Comparison of ENCODE assay signal across 27 mouse cellular contexts in the genomic region with DNA sequence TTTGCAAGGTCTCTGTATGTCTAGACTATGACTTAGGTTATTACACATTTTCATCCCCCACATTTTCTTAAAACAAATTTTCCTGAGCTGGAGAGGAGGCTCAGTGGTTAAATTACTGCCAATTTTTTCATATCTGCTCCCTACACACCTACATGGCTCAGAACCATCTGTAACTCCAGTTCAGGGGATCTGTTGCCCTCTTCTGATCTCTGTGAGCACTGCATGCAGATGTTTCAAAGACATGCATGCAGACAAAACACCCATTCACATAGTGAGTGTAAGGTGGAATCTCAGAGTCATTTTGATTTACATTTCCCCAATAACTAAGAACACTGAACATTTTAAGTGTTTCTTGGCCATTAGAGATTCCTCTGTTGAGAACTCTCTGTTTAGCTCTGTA. TPM values are rescaled to one million over a fixed set of nuclear protein-coding genes. Genes with fewer than 3 reads are reported as not detected.
DNase-seq lines count a peak whose midpoint lies in the region; ATAC-seq and TF ChIP-seq lines count a peak whose summit lies in the region.
"Had no signal": no experiment of that assay in that cellular context is flagged by ENCODE, and none has a peak within 500 bp of the region (broad histone marks: within the 10 kb centered on the region; RNA-seq: fewer than 3 reads in every experiment).

No protein-coding gene starts in this region.

- no peaks in the 10 kb centered on the region for H3K4me1 ChIP-seq in midbrain, postnatal 0 days (ENCODE audit: insufficient read depth, low read length)
- H3K4me1 ChIP-seq in midbrain, embryonic 10.5 days, result no peaks in the 10 kb centered on the region
- H3K4me1 ChIP-seq in midbrain, embryonic 16.5 days (ENCODE audit: control insufficient read depth, insufficient read depth, low read length), result no peaks in the 10 kb centered on the region
- H3K4me1 ChIP-seq: forebrain, embryonic 10.5 days; hindbrain, embryonic 12.5 days; limb, embryonic 13.5 days; lung, embryonic 15.5 days; stomach, embryonic 15.5 days had no signal

- no peaks in the 10 kb centered on the region for H3K36me3 ChIP-seq in midbrain, postnatal 0 days (ENCODE audit: insufficient read depth, low read length)
- no peaks in the 10 kb centered on the region for H3K36me3 ChIP-seq in midbrain, embryonic 10.5 days
- H3K36me3 ChIP-seq in midbrain, embryonic 16.5 days (ENCODE audit: control insufficient read depth, insufficient read depth, low read length), result no peaks in the 10 kb centered on the region
- H3K36me3 ChIP-seq: forebrain, embryonic 10.5 days; G1E; hindbrain, embryonic 12.5 days; limb, embryonic 13.5 days; lung, embryonic 15.5 days; stomach, embryonic 15.5 days had no signal

- peak; percentile 26; the same call in 1 of the 2 replicates for TF ChIP-seq CTCF in midbrain, postnatal 0 days (IDR thresholded peaks at IDR 0.05)

- H3K4me3 ChIP-seq in midbrain, postnatal 0 days (ENCODE audit: low read depth, low read length), result no peak overlapping the region
- H3K4me3 ChIP-seq in midbrain, embryonic 10.5 days, result no peak overlapping the region
- H3K4me3 ChIP-seq in midbrain, embryonic 16.5 days (ENCODE audit: low read depth, low read length), result no peak overlapping the region
- H3K4me3 ChIP-seq: forebrain, embryonic 10.5 days; hindbrain, embryonic 12.5 days; limb, embryonic 13.5 days; lung, embryonic 15.5 days; stomach, embryonic 15.5 days had no signal

- no peak overlapping the region for H3K9ac ChIP-seq in midbrain, postnatal 0 days (replicated peaks; ENCODE audit: low read length, poor library complexity, severe bottlenecking)
- no peak overlapping the region for H3K9ac ChIP-seq in midbrain, embryonic 16.5 days (ENCODE audit: low read depth, low read length)
- H3K9ac ChIP-seq: hindbrain, embryonic 12.5 days; limb, embryonic 13.5 days; lung, embryonic 15.5 days; stomach, embryonic 15.5 days had no signal

- H3K4me2 ChIP-seq in midbrain, postnatal 0 days (ENCODE audit: low read depth, low read length, poor library complexity, severe bottlenecking), result no peak overlapping the region
- H3K4me2 ChIP-seq in midbrain, embryonic 16.5 days (ENCODE audit: low read length), result no peak overlapping the region
- H3K4me2 ChIP-seq: hindbrain, embryonic 12.5 days; limb, embryonic 13.5 days; lung, embryonic 15.5 days; midbrain, embryonic 11.5 days; stomach, embryonic 15.5 days had no signal

- DNase-seq in embryo, embryonic 10 days (ENCODE audit: low spot score), result peak; percentile 19
- DNase-seq in embryo, embryonic 9.5 days (ENCODE audit: extremely low spot score), result no peak
- DNase-seq in kidney, postnatal 10 days, result peak; percentile 5
- DNase-seq in kidney, postnatal 14 days, result no peak
- no peak for DNase-seq in midbrain, postnatal 0 days (ENCODE audit: low spot score)
- DNase-seq in midbrain, embryonic 10.5 days (ENCODE audit: low spot score), result no peak
- DNase-seq: adrenal gland, postnatal 10 days; cerebellum, adult 9-11 months; right cerebral cortex, adult 18-20 months; spleen, adult 18-20 months; thymus, postnatal 4 days had no signal

- no peak for ATAC-seq in midbrain, postnatal 0 days (ENCODE audit: low FRiP score)
- ATAC-seq in activated CD4-positive, CD25-positive, alpha-beta regulatory T cell, adult 4 months, result no peak
- ATAC-seq in midbrain, embryonic 16.5 days, result no peak
- ATAC-seq: intestine, embryonic 16.5 days had no signal

- H3K27ac ChIP-seq in midbrain, postnatal 0 days (ENCODE audit: low read depth, low read length), result no peak overlapping the region
- no peak overlapping the region for H3K27ac ChIP-seq in midbrain, embryonic 10.5 days (replicated peaks)
- H3K27ac ChIP-seq in midbrain, embryonic 16.5 days (ENCODE audit: low read length), result no peak overlapping the region
- H3K27ac ChIP-seq: forebrain, embryonic 10.5 days; hindbrain, embryonic 12.5 days; limb, embryonic 13.5 days; lung, embryonic 15.5 days; stomach, embryonic 15.5 days had no signal

- H3K27me3 ChIP-seq in midbrain, postnatal 0 days (ENCODE audit: insufficient read depth, low read length), result no peaks in the 10 kb centered on the region
- no peaks in the 10 kb centered on the region for H3K27me3 ChIP-seq in midbrain, embryonic 10.5 days (ENCODE audit: low read depth, poor library complexity, severe bottlenecking)
- no peaks in the 10 kb centered on the region for H3K27me3 ChIP-seq in midbrain, embryonic 16.5 days (ENCODE audit: control insufficient read depth, insufficient read depth, low read depth, low read length)
- H3K27me3 ChIP-seq: hindbrain, embryonic 12.5 days; limb, embryonic 13.5 days; lung, embryonic 15.5 days; stomach, embryonic 15.5 days had no signal

- H3K9me3 ChIP-seq in midbrain, postnatal 0 days (ENCODE audit: low read length), result no peaks in the 10 kb centered on the region
- no peaks in the 10 kb centered on the region for H3K9me3 ChIP-seq in midbrain, embryonic 10.5 days (replicated peaks)
- H3K9me3 ChIP-seq in midbrain, embryonic 16.5 days (replicated peaks; ENCODE audit: control insufficient read depth, low read length, poor library complexity, severe bottlenecking), result no peaks in the 10 kb centered on the region
- H3K9me3 ChIP-seq: forebrain, embryonic 10.5 days; G1E; hindbrain, embryonic 12.5 days; limb, embryonic 13.5 days; lung, embryonic 15.5 days; stomach, embryonic 15.5 days had no signal

RNA-seq across cellular contexts. Expression of a gene that starts 8.2 kb away (rescaled TPM):
- not detected in 2 replicates for total RNA-seq in midbrain, postnatal 0 days (2014; rRNA removed)
- not detected in 2 replicates for polyA plus RNA-seq in midbrain, postnatal 0 days (2015; fragmentation: Nextera tagmentation; extraction: Ambion mirVana)
- polyA plus RNA-seq in midbrain, embryonic 10.5 days (2016; fragmentation: Nextera tagmentation; extraction: Ambion mirVana), result not detected in 2 replicates
- not detected for polyA plus RNA-seq in activated CD4-positive, CD25-positive, alpha-beta regulatory T cell, adult 4 months (2017; shearing (Covaris generic))
- polyA plus RNA-seq in midbrain, embryonic 16.5 days (2015; fragmentation: Nextera tagmentation; extraction: Ambion mirVana), result 0.08 TPM in 1 of 2 replicates, not detected in the other
- total RNA-seq: adrenal gland, postnatal 10 days; G1E; layer of hippocampus, adult 18-20 months; left cerebral cortex, adult 8-10 months had no signal
- polyA plus RNA-seq: C2C12; embryonic facial prominence, embryonic 14.5 days; forebrain, embryonic 10.5 days; G1E; gonadal fat pad, adult 2 months; heart, embryonic 14.5 days; hindbrain, embryonic 12.5 days; limb, embryonic 13.5 days; lung, embryonic 15.5 days; midbrain, embryonic 11.5 days had no signal

RNA-seq across cellular contexts. Expression of a gene that starts 38.1 kb away (rescaled TPM):
- total RNA-seq in midbrain, postnatal 0 days (2014; rRNA removed), result not detected in 2 replicates
- polyA plus RNA-seq in midbrain, postnatal 0 days (2015; fragmentation: Nextera tagmentation; extraction: Ambion mirVana), result 0.12 TPM in 1 of 2 replicates, not detected in the other
- polyA plus RNA-seq in midbrain, embryonic 10.5 days (2016; fragmentation: Nextera tagmentation; extraction: Ambion mirVana), result 0.07 TPM in 1 of 2 replicates, not detected in the other
- polyA plus RNA-seq in activated CD4-positive, CD25-positive, alpha-beta regulatory T cell, adult 4 months (2017; shearing (Covaris generic)), result not detected
- 0.07 and 0.08 TPM in 2 replicates for polyA plus RNA-seq in midbrain, embryonic 16.5 days (2015; fragmentation: Nextera tagmentation; extraction: Ambion mirVana)
- total RNA-seq: adrenal gland, postnatal 10 days; G1E; layer of hippocampus, adult 18-20 months; left cerebral cortex, adult 8-10 months had no signal
- polyA plus RNA-seq: C2C12; embryonic facial prominence, embryonic 14.5 days; G1E; gonadal fat pad, adult 2 months; heart, embryonic 14.5 days; hindbrain, embryonic 12.5 days; intestine, embryonic 16.5 days; limb, embryonic 13.5 days had no signal

Comparison
In these comparisons a context has a peak if more than half of its experiments do, and no peak if none do; other contexts are left out.
1. DNase-seq: peak in embryo, embryonic 10 days (single experiment) and kidney, postnatal 10 days (single experiment); none in embryo, embryonic 9.5 days (single experiment), kidney, postnatal 14 days (single experiment), midbrain, postnatal 0 days (single experiment) and midbrain, embryonic 10.5 days (single experiment).